Mouse (Mus musculus) lung, embryonic 16.5 days (tissue): ENCODE measurements around the gene Gpr21. TPM values are rescaled to one million over a fixed set of nuclear protein-coding genes. Genes with fewer than 3 reads are reported as not detected.

Experiments used
- ATAC-seq: fragments of 200-750 bp; cut with Nextera tagmentation; 2 replicates; pipeline ENCODE4 v1.8.0; 2017; ENCODE audit warnings: low read depth, mild to moderate bottlenecking, moderate library complexity
- H3K27ac ChIP-seq: fragments of 300-500 bp; sonication (generic); 2 replicates; pipeline ENCODE4 v1.5.1; 2014; ENCODE audit warnings: mild to moderate bottlenecking, control low read depth, low read length
- H3K27me3 ChIP-seq: fragments of 300-500 bp; sonication (generic); 2 replicates; pipeline ENCODE4 v1.6.1; 2014; ENCODE audit warnings: low read depth, low read length, mixed read lengths; ENCODE audit not compliant: control insufficient read depth, insufficient read depth
- H3K36me3 ChIP-seq: fragments of 300-500 bp; sonication (generic); 2 replicates; pipeline ENCODE4 v1.6.1; 2014; ENCODE audit warnings: low read length; ENCODE audit not compliant: control insufficient read depth, insufficient read depth
- H3K4me1 ChIP-seq: fragments of 300-500 bp; sonication (generic); replicated peaks from 2 replicates; pipeline ENCODE4 v1.6.1; 2014; ENCODE audit warnings: low read length, mixed read lengths; ENCODE audit not compliant: control insufficient read depth, insufficient read depth
- H3K4me2 ChIP-seq: fragments of 300-500 bp; sonication (generic); 2 replicates; pipeline ENCODE4 v1.6.1; 2014; ENCODE audit warnings: low read depth, low read length, control low read depth
- H3K4me3 ChIP-seq: fragments of 300-500 bp; sonication (generic); 2 replicates; pipeline ENCODE4 v1.5.1; 2014; ENCODE audit warnings: mild to moderate bottlenecking, low read length, control low read depth
- H3K9ac ChIP-seq: fragments of 300-500 bp; sonication (generic); 2 replicates; pipeline ENCODE4 v1.6.1; 2014; ENCODE audit warnings: low read length, control low read depth
- H3K9me3 ChIP-seq: fragments of 300-500 bp; sonication (generic); 2 replicates; pipeline ENCODE4 v1.6.1; 2016; ENCODE audit warnings: low read length; ENCODE audit not compliant: control insufficient read depth
- WGBS: fragments of 180-500 bp; shearing (Covaris S2); extraction: QIAGEN DNeasy Blood & Tissue Kit; methylation state at CpG from one replicate; pipeline ENCODE4 v1.1.7; 2014; 5-methylcytosine and 5-hydroxymethylcytosine counted together
- polyA plus RNA-seq: library from polyadenylated mRNA; unstranded; fragments of >200 nt; fragmentation: Nextera tagmentation; extraction: Ambion mirVana; gene quantifications from 2 replicates; pipeline ENCODE4 v1.2.1, GENCODE M21; 2015

Gene Gpr21
- polyA plus RNA-seq, 1 experiment from 2014 or later: 1.7 TPM

DNA sequence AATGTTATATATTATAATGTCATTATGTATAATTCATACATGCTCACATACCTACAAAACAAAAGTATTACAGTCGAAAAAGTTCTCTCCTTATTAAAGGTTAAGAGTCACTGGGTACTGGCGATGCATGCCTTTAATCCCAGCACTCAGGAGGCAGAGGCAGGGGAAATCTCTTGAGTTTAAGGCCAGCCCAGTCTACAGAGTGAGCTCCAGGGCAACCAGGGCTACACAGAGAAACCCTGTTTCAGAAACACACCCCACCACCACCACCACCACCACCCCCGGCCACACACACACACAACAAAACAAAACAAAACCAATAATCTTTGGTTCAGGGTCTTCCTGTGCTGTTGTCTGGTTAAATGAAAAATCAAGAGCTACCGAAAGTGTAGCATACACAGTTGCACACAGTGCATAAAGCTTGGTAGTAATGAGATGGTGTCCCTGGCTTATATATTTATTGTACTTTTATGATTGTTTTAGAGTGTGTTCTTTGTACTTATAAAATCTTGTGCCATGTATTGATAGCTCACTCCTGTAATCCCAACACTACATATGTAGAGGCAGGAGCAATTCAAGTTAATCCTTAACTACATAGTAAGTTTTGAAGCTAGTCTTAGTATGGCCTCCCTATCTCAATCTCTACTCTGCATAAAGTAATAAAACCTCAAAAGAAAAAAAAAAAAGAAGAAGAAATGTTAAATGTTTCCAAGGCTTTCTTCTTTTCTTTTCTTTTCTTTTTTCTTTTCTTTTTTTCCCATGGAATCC, 4.8 kb upstream of the Gpr21 start:
- 86% methylated on average over 4 of the region's 4 CpGs for WGBS
- Histone ChIP-seq H3K27me3 (no peaks in the 10 kb centered on the region), H3K4me1 (no peaks in the 10 kb centered on the region; the same call in 1 of the 2 replicates), H3K4me2 (no peak overlapping the region), H3K4me3 (no peak overlapping the region), H3K9me3 (no peaks in the 10 kb centered on the region), H3K36me3 (peaks cover 8% of the 10 kb centered on the region; the same call in 1 of the 2 replicates), H3K27ac (no peak overlapping the region), H3K9ac (no peak overlapping the region)
- ATAC-seq: no peak

DNA sequence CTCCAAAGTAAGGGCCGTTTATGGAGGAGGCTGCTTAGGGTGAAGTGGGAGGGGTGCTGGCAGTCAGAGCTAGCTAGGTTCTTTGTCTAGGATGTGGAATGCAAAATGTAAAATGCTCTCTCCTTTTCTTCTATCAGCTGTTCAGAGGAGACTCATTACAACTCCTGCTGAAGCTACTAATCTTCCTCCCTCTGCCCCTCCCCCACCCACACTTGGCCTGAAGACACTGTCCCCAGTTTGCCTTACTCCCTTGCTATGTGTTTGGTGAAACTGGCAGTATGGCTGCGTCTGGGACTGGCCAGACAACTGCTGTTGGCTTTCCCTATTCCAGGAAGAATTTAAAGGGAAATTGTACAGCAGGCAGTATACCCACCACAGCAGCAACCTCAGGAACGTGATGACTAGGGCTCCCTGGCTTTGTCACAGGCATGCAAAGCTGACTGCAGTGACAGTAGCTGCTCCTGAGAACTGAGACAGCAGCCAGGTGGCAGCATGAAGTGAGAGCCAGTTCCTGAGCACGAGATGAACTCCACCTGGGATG, 860 bp downstream of the Gpr21 start:
- ATAC-seq: no peak; the same call in 1 of the 2 replicates
- Histone ChIP-seq H3K9ac (no peak overlapping the region), H3K27me3 (no peaks in the 10 kb centered on the region), H3K4me2 (no peak overlapping the region), H3K27ac (no peak overlapping the region), H3K4me3 (peak overlapping the region; percentile 11), H3K9me3 (no peaks in the 10 kb centered on the region), H3K36me3 (peaks cover 8% of the 10 kb centered on the region; the same call in 1 of the 2 replicates), H3K4me1 (peaks cover 4% of the 10 kb centered on the region)
- WGBS: 42% methylated on average over 4 of the region's 4 CpGs

DNA sequence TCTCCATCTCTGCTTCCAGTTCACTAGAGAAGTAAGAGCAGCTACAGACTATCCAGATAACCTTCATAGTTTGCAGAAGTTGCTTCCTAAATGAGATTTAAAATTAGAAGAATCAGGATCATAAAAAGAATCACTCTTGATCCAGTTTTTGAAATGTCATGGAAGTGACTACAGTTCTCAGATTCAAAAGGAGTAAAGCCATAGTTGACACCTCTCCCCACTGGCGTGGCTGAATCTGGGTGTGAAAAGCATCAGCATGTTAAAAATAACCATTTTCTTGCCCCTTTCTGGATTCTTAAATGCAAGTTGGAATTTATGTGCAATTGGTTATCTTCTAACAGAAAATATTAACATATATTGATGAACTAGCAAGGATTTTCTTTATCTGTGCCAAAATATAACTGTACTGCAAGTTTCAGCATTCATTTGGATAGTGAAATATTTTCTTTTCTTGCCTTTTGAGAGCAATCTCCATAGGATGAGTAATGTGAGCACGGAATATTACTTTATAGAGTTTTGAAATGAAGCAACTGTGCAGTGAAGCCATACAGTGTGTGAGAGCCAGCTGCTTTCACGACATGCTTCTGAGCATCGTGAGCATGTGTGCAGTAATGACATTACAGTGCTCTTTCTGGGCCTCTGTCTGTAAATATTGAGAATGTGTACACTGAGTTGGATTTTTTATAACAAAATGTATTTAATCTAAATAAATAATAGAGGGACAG, 2.6 kb downstream of the Gpr21 start:
- H3K9me3 ChIP-seq: no peaks in the 10 kb centered on the region
- peak; percentile 86 for ATAC-seq
- peaks cover 4% of the 10 kb centered on the region for H3K4me1 ChIP-seq
- WGBS: 60% methylated on average over 4 of the region's 4 CpGs
- H3K27me3 ChIP-seq: no peaks in the 10 kb centered on the region
- no peak overlapping the region for H3K27ac ChIP-seq
- no peak overlapping the region for H3K9ac ChIP-seq
- peaks cover 3% of the 10 kb centered on the region; the same call in 1 of the 2 replicates for H3K36me3 ChIP-seq
- no peak overlapping the region for H3K4me2 ChIP-seq
- H3K4me3 ChIP-seq: no peak overlapping the region

DNA sequence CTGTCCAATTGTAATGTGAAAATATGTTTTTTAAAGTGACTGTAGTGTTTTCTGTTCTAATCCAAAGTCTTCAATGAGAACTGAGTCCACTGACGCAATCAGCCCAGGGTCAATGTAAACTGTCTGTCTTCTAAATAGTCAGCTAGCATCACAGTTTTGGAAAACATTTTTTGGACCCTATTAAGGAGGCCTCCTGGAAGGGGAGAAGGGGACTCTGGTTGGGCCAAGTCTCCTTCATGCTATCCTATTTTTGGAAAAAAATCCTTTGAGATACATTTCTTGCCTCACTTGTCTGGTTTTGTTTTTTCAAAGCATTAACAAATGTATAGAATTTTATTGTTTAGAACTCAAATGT, 3.1 kb downstream of the Gpr21 start:
- peak; percentile 88 for ATAC-seq
- H3K9me3 ChIP-seq: no peaks in the 10 kb centered on the region
- H3K27me3 ChIP-seq: no peaks in the 10 kb centered on the region
- peaks cover 3% of the 10 kb centered on the region; the same call in 1 of the 2 replicates for H3K36me3 ChIP-seq
- 53% methylated on average over 1 of the region's 1 CpGs for WGBS
- H3K9ac ChIP-seq: no peak overlapping the region
- peaks cover 4% of the 10 kb centered on the region for H3K4me1 ChIP-seq
- no peak overlapping the region for H3K27ac ChIP-seq
- H3K4me2 ChIP-seq: no peak overlapping the region
- no peak overlapping the region for H3K4me3 ChIP-seq

DNA sequence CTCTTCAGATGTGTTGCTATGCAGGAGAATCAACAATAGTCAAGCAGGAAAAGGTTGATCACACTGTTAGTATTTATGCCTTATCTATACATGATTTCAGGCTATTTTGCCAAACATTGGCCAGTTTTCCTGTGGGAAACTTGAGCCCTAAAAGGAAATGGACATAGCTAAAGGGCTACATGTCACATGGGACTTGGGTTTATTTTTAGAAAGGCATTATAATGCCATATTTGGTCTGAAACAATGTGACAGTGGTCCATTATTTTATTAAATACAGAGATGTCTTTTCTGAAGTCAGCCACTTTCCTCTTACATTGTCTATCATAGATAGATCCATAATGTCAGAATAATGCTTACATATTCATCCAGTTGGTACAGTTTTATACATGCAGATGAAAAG, 11.5 kb downstream of the Gpr21 start:
- Histone ChIP-seq H3K9ac (no peak overlapping the region), H3K4me2 (no peak overlapping the region), H3K9me3 (no peaks in the 10 kb centered on the region), H3K27ac (peak overlapping the region; percentile 44; the same call in 1 of the 2 replicates), H3K36me3 (no peaks in the 10 kb centered on the region; the same call in 1 of the 2 replicates), H3K4me3 (no peak overlapping the region), H3K4me1 (peaks cover 4% of the 10 kb centered on the region), H3K27me3 (no peaks in the 10 kb centered on the region)
- ATAC-seq: no peak

DNA sequence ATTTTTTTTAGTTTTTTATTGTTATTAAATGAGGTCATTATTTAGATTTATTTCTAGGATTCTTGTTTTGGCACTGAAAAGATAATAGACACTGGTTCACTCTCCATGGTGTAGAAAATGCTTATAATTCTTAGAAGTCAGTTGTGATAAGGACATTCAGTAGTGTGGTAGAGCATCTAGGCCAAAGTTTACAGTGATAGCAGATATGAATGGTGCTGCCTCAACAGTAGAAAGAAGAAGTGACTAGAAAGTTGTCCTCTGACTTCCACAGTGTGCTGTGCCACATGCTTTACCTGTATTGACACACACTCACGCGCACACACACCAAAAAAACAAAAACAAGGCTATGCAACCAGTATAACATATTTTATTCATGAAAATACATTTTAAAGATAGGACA, 13.3 kb downstream of the Gpr21 start:
- peaks cover 2% of the 10 kb centered on the region for H3K36me3 ChIP-seq
- H3K27me3 ChIP-seq: no peaks in the 10 kb centered on the region
- 92% methylated on average over 2 of the region's 2 CpGs for WGBS
- ATAC-seq: no peak
- no peak overlapping the region for H3K4me2 ChIP-seq
- H3K9ac ChIP-seq: no peak overlapping the region
- no peaks in the 10 kb centered on the region for H3K9me3 ChIP-seq
- no peak overlapping the region for H3K27ac ChIP-seq
- H3K4me3 ChIP-seq: no peak overlapping the region
- H3K4me1 ChIP-seq: peaks cover 4% of the 10 kb centered on the region

DNA sequence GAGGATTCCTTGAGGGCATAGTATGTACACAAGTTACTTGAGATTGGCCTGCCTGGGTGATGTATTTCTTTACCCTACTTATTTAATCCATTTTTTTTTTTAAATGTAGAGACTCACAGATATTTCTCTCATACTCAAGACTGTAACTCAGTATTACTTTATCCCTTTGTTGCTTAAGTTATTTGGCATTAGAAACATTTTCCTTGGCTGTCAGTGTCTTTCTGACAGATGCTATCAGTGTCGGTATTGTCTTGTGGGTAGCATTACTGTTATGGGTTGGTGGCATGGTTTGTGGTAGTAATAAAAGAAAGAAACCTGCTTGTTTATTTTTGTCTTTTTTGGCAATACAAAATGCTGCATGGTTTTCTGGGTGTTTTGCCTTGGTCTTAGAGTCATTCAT, 14.6 kb downstream of the Gpr21 start:
- Histone ChIP-seq H3K27me3 (no peaks in the 10 kb centered on the region), H3K36me3 (peaks cover 5% of the 10 kb centered on the region), H3K4me1 (peaks cover 4% of the 10 kb centered on the region), H3K27ac (no peak overlapping the region), H3K9ac (no peak overlapping the region), H3K4me2 (no peak overlapping the region), H3K4me3 (no peak overlapping the region), H3K9me3 (no peaks in the 10 kb centered on the region)
- WGBS: 85% methylated on average over 1 of the region's 1 CpGs
- no peak for ATAC-seq

DNA sequence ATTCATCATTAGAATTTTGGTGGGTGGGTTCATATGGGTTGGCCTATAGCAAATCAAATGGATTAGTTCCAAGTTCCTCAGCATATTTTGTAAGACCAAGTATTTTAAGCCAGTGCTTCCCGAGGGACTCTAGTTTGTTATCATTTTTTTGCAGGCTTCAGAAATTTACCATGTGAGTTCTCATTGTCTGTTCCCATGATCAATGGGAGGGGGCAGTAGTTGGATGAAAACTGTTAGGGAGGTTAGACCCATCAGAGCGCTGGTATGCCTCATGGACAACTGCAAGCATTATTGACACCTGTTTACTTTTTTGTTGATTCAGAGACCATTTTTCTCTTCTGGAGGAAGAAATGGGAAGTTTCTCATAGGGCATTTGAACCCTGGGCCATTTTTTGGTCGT, 15.5 kb downstream of the Gpr21 start:
- 68% methylated on average over 3 of the region's 3 CpGs for WGBS
- no peak overlapping the region for H3K27ac ChIP-seq
- ATAC-seq: no peak

DNA sequence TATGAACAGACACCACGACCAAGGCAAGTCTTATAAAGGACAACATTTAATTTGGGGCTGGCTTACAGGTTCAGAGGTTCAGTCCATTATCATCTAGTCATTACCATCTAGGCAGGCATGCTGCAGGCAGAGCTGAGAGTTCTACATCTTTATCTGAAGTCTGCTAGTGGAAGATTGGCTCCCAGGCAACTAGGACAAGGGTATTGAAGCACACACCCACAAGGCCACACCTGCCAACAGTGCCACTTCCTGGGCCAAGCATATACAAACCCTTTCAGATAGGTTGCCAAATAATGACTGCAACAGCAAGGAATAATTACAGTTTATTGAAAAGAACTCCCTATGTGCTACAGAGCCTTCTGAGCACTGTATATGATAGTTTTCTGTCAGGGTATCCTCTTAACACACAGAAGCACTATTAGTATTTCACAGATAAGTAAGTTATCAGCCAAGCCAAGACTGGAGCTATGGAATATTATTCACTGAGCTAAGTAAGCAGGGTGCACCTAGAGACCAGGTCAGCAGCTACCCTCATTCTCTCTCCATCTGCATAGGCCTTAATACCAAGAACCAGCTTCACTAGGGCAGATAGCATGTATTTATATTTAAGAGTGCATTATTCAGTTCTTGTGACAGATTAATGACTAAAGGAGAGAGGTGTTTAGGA, 33.3 kb downstream of the Gpr21 start:
- peaks cover 17% of the 10 kb centered on the region for H3K36me3 ChIP-seq

More for the DNA sequence above, 15.5 kb downstream of the Gpr21 start:
- no peak overlapping the region for H3K9ac ChIP-seq
- no peak overlapping the region for H3K4me3 ChIP-seq
- no peaks in the 10 kb centered on the region for H3K9me3 ChIP-seq
- H3K4me2 ChIP-seq: no peak overlapping the region
- H3K27me3 ChIP-seq: no peaks in the 10 kb centered on the region
- H3K4me1 ChIP-seq: peaks cover 4% of the 10 kb centered on the region
- H3K36me3 ChIP-seq: peaks cover 5% of the 10 kb centered on the region

More for the DNA sequence above, 33.3 kb downstream of the Gpr21 start:
- H3K27me3 ChIP-seq: no peaks in the 10 kb centered on the region
- H3K4me1 ChIP-seq: no peaks in the 10 kb centered on the region
- no peak overlapping the region for H3K4me3 ChIP-seq
- H3K9ac ChIP-seq: no peak overlapping the region
- no peak overlapping the region for H3K4me2 ChIP-seq
- WGBS: 81% methylated on average over 1 of the region's 1 CpGs
- no peaks in the 10 kb centered on the region for H3K9me3 ChIP-seq
- no peak overlapping the region for H3K27ac ChIP-seq
- ATAC-seq: no peak
